Mouse (Mus musculus) hindbrain, embryonic 16.5 days (tissue): Measurements from ENCODE around the gene Kif5c. TPM values are rescaled to one million over a fixed set of nuclear protein-coding genes. Genes with fewer than 3 reads are reported as not detected.

ENCODE experiments used
- ATAC-seq: fragments of 200-750 bp; cut with Nextera tagmentation; 2 replicates; pipeline ENCODE4 v1.8.0; 2017; ENCODE audit warnings: moderate TSS enrichment, moderate library complexity
- H3K27ac ChIP-seq: fragments of 300-500 bp; sonication (generic); 2 replicates; pipeline ENCODE4 v1.5.1; 2014; ENCODE audit warnings: low read depth, mild to moderate bottlenecking, control low read depth, low read length, moderate library complexity
- H3K27me3 ChIP-seq: fragments of 300-500 bp; sonication (generic); replicated peaks from 2 replicates; pipeline ENCODE4 v1.6.1; 2014; ENCODE audit warnings: low read length; ENCODE audit not compliant: control insufficient read depth, insufficient read depth
- H3K36me3 ChIP-seq: fragments of 300-500 bp; sonication (generic); 2 replicates; pipeline ENCODE4 v1.6.1; 2014; ENCODE audit warnings: mild to moderate bottlenecking, low read length, moderate library complexity, mixed read lengths; ENCODE audit not compliant: control insufficient read depth, insufficient read depth
- H3K4me1 ChIP-seq: fragments of 300-500 bp; sonication (generic); 2 replicates; pipeline ENCODE4 v1.6.1; 2014; ENCODE audit warnings: low read depth, low read length; ENCODE audit not compliant: control insufficient read depth, insufficient read depth
- H3K4me2 ChIP-seq: fragments of 300-500 bp; sonication (generic); 2 replicates; pipeline ENCODE4 v1.6.1; 2014; ENCODE audit warnings: mild to moderate bottlenecking, low read length, control low read depth, moderate library complexity
- H3K4me3 ChIP-seq: fragments of 300-500 bp; sonication (generic); 2 replicates; pipeline ENCODE4 v1.5.1; 2014; ENCODE audit warnings: mild to moderate bottlenecking, low read length, control low read depth, moderate library complexity
- H3K9ac ChIP-seq: fragments of 300-500 bp; sonication (generic); 2 replicates; pipeline ENCODE4 v1.6.1; 2014; ENCODE audit warnings: low read depth, mild to moderate bottlenecking, control low read depth, low read length, moderate library complexity
- H3K9me3 ChIP-seq: fragments of 300-500 bp; sonication (generic); 2 replicates; pipeline ENCODE4 v1.6.1; 2014; ENCODE audit warnings: mild to moderate bottlenecking, low read length, moderate library complexity; ENCODE audit not compliant: control insufficient read depth
- WGBS: fragments of 180-500 bp; shearing (Covaris S2); extraction: QIAGEN DNeasy Blood & Tissue Kit; methylation state at CpG from one replicate; pipeline ENCODE4 v1.1.7; 2014; 5-methylcytosine and 5-hydroxymethylcytosine counted together
- polyA plus RNA-seq: library from polyadenylated mRNA; unstranded; fragments of >200 nt; fragmentation: Nextera tagmentation; extraction: Ambion mirVana; gene quantifications from 2 replicates; pipeline ENCODE4 v1.2.1, GENCODE M21; 2015

The Kif5c gene
- polyA plus RNA-seq, 1 experiment from 2014 or later = 168 TPM

- peaks cover 29% of the 10 kb centered on the region for H3K4me1 ChIP-seq
- ATAC-seq = peak; percentile 71
- peak overlapping the region; percentile 43 for H3K4me2 ChIP-seq
- H3K4me3 ChIP-seq = no peak overlapping the region
- no peaks in the 10 kb centered on the region for H3K27me3 ChIP-seq
- no peaks in the 10 kb centered on the region for H3K36me3 ChIP-seq
- WGBS = 11% methylated on average over 9 of the region's 9 CpGs
- H3K9me3 ChIP-seq = no peaks in the 10 kb centered on the region
- H3K9ac ChIP-seq = no peak overlapping the region; the same call in 1 of the 2 replicates
- H3K27ac ChIP-seq = peak overlapping the region; percentile 67
Observed at GRCm38 (mm10) chr2:49633231-49633630, 14.1 kb downstream of the Kif5c start.

GRCm38 (mm10) chr2:49642761-49643160 is 23.7 kb downstream of the Kif5c start:
- Histone ChIP-seq H3K9ac (no peak overlapping the region), H3K27me3 (no peaks in the 10 kb centered on the region), H3K9me3 (no peaks in the 10 kb centered on the region; the same call in 1 of the 2 replicates), H3K4me1 (peaks cover 22% of the 10 kb centered on the region), H3K27ac (no peak overlapping the region), H3K36me3 (no peaks in the 10 kb centered on the region), H3K4me3 (no peak overlapping the region), H3K4me2 (no peak overlapping the region)
- 68% methylated on average over 3 of the region's 3 CpGs for WGBS
- no peak for ATAC-seq

GRCm38 (mm10) chr2:49643756-49644155 is 24.7 kb downstream of the Kif5c start:
- no peak overlapping the region for H3K4me2 ChIP-seq
- no peak overlapping the region for H3K27ac ChIP-seq
- ATAC-seq = no peak
- no peak overlapping the region for H3K4me3 ChIP-seq
- peaks cover 22% of the 10 kb centered on the region for H3K4me1 ChIP-seq
- no peaks in the 10 kb centered on the region for H3K36me3 ChIP-seq
- no peaks in the 10 kb centered on the region; the same call in 1 of the 2 replicates for H3K9me3 ChIP-seq
- H3K9ac ChIP-seq = no peak overlapping the region
- H3K27me3 ChIP-seq = no peaks in the 10 kb centered on the region
- whole genome bisulfite sequencing = 85% methylated on average over 8 of the region's 8 CpGs

GRCm38 (mm10) chr2:49647591-49647990 is 28.5 kb downstream of the Kif5c start:
- Histone ChIP-seq H3K27me3 (no peaks in the 10 kb centered on the region), H3K4me3 (no peak overlapping the region), H3K9ac (no peak overlapping the region), H3K27ac (no peak overlapping the region), H3K9me3 (no peaks in the 10 kb centered on the region; the same call in 1 of the 2 replicates), H3K4me1 (peaks cover 23% of the 10 kb centered on the region), H3K4me2 (no peak overlapping the region), H3K36me3 (no peaks in the 10 kb centered on the region)
- WGBS = 76% methylated on average over 6 of the region's 6 CpGs
- no peak for ATAC-seq

GRCm38 (mm10) chr2:49648344-49648743 is 29.2 kb downstream of the Kif5c start:
- Histone ChIP-seq H3K4me3 (no peak overlapping the region), H3K27ac (no peak overlapping the region), H3K9ac (no peak overlapping the region), H3K4me1 (peaks cover 16% of the 10 kb centered on the region), H3K4me2 (no peak overlapping the region), H3K36me3 (no peaks in the 10 kb centered on the region), H3K27me3 (no peaks in the 10 kb centered on the region), H3K9me3 (no peaks in the 10 kb centered on the region; the same call in 1 of the 2 replicates)
- no peak for ATAC-seq
- WGBS = 70% methylated on average over 9 of the region's 9 CpGs

GRCm38 (mm10) chr2:49648806-49649205 is 29.7 kb downstream of the Kif5c start:
- H3K27me3 ChIP-seq = no peaks in the 10 kb centered on the region
- H3K4me2 ChIP-seq = no peak overlapping the region
- H3K27ac ChIP-seq = no peak overlapping the region
- H3K36me3 ChIP-seq = no peaks in the 10 kb centered on the region
- no peaks in the 10 kb centered on the region; the same call in 1 of the 2 replicates for H3K9me3 ChIP-seq
- no peak overlapping the region for H3K4me3 ChIP-seq
- WGBS = 83% methylated on average over 6 of the region's 6 CpGs
- H3K4me1 ChIP-seq = peaks cover 13% of the 10 kb centered on the region
- ATAC-seq = no peak
- H3K9ac ChIP-seq = no peak overlapping the region

- no peaks in the 10 kb centered on the region for H3K27me3 ChIP-seq
- H3K9me3 ChIP-seq = no peaks in the 10 kb centered on the region; the same call in 1 of the 2 replicates
- H3K27ac ChIP-seq = no peak overlapping the region
- ATAC-seq = no peak
- H3K4me1 ChIP-seq = peaks cover 17% of the 10 kb centered on the region
- H3K4me2 ChIP-seq = no peak overlapping the region
- no peaks in the 10 kb centered on the region for H3K36me3 ChIP-seq
- H3K4me3 ChIP-seq = no peak overlapping the region
- no peak overlapping the region for H3K9ac ChIP-seq
- WGBS = 60% methylated on average over 10 of the region's 10 CpGs
Observed at GRCm38 (mm10) chr2:49649211-49649610, 30.1 kb downstream of the Kif5c start.

GRCm38 (mm10) chr2:49651737-49652136 is 32.6 kb downstream of the Kif5c start:
- Histone ChIP-seq H3K4me1 (peaks cover 34% of the 10 kb centered on the region), H3K4me2 (no peak overlapping the region), H3K36me3 (no peaks in the 10 kb centered on the region), H3K4me3 (no peak overlapping the region), H3K27me3 (no peaks in the 10 kb centered on the region), H3K9ac (no peak overlapping the region), H3K9me3 (no peaks in the 10 kb centered on the region), H3K27ac (no peak overlapping the region)
- ATAC-seq = no peak
- WGBS = 84% methylated on average over 1 of the region's 1 CpGs

GRCm38 (mm10) chr2:49654606-49655005 is 35.5 kb downstream of the Kif5c start:
- no peak overlapping the region for H3K27ac ChIP-seq
- H3K9ac ChIP-seq = no peak overlapping the region
- ATAC-seq = peak; percentile 25; the same call in 1 of the 2 replicates
- no peaks in the 10 kb centered on the region for H3K27me3 ChIP-seq
- H3K9me3 ChIP-seq = no peaks in the 10 kb centered on the region
- H3K4me2 ChIP-seq = no peak overlapping the region
- WGBS = 65% methylated on average over 10 of the region's 10 CpGs
- peaks cover 32% of the 10 kb centered on the region for H3K4me1 ChIP-seq
- no peak overlapping the region for H3K4me3 ChIP-seq
- no peaks in the 10 kb centered on the region for H3K36me3 ChIP-seq
